Mouse (Mus musculus) ovary, postnatal 10 days (tissue): Measurements from ENCODE around the gene Gata3.

ENCODE experiments used
- DNase-seq: peaks from one replicate; pipeline ENCODE4 v3.0.0; 2022; ENCODE audit warnings: low spot score

Gata3 gene

GRCm38 (mm10) chr2:9889651-9890183 is at the start of gene Gata3:
Gene Gata3 (minus strand): TSS chr2:9890034.
- no peak for DNase-seq

DNA sequence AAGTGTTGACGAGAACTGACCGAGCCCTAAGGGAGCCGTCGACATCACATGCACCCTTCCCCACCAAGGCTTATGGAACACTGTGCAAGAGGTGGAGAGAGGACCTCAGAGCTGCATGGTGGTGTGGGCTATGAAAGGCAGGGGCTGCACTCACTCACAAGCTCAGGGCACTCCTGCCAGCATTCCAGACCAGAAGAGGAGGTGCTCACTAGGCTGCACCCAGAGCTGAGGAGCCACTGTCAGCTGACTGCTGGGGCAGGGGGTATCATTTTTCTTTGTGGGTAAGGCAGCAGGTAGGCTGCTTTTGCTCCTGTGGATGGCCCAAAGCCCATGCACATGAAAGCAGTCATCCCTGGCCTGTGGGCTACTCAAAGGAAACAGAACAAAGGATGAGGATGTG is 49.4 kb upstream of the Gata3 start:
- no peak for DNase-seq

DNA sequence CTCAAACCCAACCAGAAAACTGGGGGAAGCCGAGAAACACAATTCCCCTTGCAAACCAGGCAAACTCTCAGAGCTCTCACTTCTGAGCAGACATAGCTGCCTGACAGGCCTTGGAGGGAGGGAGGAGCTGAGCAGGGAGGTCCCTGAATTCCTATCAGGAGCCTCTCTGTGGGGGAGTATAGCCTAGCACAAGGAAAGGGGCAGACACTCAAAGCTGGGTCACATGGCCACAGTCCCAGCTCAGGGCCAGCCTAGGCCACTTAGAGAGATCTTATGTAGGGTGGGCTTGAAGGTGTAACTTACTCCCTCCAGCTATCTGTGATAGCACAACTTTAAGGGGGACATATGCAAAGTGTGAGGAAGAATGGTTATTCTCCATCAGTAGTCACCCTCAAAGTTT is 46.1 kb upstream of the Gata3 start:
- DNase-seq: no peak

DNA sequence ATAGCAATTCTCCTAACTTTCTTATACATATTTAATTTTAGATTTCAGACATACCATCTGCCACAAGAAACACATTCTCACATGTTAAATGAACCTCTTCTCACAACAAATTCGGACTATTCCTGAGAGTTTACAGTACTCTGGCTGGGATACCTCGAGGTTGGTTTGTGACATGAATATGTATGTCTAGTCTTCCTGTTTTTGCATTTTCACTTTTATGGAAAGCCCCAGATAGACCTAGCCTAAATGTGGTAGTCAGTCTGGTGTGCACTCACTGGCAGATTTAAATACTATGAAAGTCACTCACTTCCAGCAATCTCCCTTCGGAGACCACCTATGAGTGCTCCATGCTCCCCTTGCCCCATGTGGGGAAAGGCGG is 37.1 kb upstream of the Gata3 start:
- DNase-seq: no peak

GRCm38 (mm10) chr2:9926194-9926904 is 36.5 kb upstream of the Gata3 start:
- no peak for DNase-seq

DNA sequence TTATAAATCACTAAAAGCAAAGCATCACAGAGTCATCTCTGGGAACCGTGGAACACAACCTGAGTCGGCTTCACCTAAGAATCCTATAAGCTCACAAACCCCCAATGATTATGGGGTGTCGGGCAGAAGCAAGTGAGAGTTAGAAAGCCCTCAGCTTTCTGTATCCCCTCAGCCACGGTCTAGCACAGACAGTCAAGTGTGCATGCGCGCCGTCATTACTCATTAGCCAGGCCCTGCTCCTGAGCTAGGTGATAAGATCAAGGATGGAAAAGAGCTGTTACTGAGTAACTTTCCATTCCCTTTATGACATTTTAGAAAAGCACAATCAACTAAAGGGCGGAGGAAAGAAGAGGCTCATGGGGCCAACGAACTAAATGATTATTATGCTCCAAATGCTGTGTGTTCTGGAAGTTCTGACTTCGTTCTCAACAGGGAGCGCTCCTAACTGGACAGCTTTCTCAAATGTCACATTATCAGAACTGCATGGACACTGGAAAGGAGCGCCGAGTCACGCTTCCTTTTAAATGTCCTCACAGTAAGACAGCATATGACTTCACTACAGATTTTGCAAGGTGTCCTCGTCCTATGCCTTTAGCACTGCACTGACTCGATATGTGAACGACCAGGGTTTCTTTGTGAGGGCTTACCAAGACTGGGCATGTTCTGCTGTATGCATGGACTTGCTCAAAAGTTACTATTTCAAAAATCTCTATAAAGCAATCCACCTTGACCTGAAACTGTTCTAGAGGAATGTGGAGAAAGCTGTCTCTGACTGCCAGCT is 29.0 kb upstream of the Gata3 start:
- no peak for DNase-seq

- no peak for DNase-seq
Measured at GRCm38 (mm10) chr2:9917602-9918001, 27.8 kb upstream of the Gata3 start.

DNA sequence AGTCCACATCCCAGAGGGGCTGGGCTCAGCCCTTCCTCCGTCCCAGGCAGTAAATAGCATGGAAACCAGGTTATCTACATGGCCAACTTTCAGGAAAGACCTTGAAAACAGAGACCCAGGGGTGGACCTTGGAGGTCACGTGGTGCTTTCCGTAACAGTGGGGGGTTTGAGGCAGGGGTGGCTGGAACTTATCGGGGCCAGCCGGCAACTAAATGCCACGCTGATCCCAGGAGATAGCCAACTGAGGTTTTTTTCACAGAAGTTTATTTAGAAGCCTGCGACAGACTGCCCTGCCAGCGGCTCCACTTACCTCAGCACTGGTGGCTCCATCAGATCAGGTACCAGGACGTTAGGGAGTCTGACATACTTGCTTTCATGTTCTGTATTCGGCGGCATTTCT is 16.2 kb upstream of the Gata3 start:
- DNase-seq: no peak

GRCm38 (mm10) chr2:9903854-9904560 is 14.2 kb upstream of the Gata3 start:
- no peak for DNase-seq

DNA sequence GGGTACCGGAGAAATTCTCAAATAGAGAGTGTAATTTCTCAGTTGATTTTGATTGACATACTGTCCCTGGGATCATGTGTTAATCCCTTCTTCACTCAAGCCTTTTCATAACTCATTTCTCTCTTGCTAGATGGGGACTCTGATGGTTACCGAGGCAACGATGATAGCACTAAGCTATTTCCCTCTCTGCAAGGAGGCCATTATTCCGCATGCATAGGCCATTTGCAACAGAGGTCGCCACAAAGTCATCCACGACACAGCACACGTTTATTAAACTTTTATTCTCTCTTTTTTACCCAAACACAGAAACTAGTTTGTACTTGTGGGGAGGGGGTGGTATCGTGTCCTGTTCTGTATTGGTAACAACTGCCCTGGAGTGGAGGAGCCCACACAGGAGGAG is 8.0 kb upstream of the Gata3 start:
- no peak for DNase-seq

DNA sequence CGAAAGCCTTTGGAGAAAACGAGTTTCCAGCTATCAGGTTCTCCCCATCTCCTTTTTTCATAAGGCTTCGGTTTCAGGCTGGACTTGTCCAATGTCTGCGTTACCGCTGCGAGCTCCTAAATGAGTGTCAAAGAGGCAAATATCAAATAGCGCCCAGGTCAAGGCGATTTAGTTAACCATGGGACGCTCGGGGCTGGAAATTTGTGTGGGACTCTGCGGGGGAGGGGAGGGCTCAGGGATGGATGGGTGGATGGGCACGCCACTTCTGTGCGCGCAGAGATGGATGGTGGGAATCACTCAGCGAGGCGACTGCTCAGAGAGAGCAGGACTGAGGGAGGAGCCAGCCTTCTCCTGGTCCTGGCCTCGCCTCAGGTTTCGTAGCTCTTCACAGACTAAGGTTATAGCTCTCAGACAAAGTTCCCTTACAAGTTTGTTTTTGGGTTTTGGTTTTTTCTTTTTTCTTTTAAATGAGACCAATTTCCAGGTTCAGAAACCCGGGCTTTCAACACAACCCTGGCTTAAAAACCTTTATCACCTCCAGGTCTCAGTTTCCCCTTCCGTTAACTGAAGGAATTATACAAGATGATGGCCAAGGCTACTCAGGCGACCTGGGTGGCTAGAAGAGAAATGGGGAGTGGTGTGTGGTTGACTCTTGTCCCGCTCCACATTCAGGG is 6.4 kb upstream of the Gata3 start:
- DNase-seq: no peak

DNA sequence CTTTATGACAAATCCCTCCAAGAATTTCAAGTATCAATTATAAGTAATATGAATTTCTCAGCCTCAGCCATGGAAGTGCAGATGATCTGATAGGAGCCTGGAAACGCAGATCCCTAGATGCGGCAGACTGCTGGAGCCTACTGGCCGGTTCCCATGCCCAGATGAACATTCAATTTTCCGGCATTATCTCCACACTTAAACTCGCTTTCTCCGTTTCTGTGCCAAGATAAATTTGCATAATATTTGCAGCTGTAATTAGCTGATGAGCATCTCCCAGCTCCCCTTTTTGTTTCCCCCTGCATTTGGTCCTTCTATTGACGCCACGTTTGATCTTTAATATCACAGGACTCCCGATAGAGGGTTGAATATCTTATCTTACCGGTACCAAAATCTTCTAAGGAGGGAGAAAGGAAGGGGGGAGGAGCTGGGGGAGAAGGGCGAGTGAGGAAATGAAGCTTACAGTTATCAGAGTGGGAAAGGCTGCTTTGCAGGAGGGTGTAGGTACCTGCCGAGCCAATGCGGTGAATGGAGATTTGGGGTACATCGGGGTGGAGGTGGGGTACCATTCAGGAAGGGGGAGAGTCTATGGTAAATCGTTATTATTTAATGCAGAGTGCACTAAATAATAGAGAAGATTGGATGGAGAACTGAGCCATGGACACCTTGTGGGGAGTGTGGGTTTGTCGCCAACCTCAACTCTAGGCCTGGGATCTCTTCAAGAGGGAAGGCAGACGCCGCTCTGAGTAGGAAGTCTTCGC is 5.2 kb upstream of the Gata3 start:
- DNase-seq: no peak

DNA sequence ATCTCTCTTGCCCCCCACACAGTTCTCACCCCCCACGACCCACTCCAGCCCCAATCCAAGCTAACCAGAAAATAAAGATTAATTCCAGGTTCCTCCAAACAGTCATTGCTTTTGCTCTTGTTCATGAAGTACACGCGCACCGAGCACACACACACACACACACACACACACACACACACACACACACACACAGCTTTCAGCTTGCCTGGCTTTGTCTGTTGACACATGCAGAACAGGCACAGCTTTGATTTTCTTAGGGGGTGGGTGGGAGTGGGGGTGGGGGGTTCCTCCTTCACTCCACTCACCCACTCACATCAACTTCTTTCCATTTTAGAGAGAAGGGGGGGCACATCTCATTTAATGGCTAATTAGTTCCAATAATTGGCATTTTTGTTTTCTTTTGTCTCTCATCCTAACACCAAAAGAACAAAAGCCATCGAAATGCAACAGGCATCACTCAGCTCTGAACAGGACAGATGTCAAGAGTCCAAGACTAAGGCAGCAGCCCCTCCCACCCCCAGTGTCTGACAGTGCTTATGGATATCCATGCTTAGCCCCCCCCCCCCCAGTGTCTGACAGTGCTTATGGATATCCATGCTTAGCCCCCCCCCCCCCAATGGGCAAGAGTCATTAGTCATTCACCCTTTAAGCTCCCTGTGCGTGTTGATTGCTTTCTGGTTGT is 3.6 kb upstream of the Gata3 start:
- DNase-seq: no peak

- no peak for DNase-seq
Measured at GRCm38 (mm10) chr2:9892541-9892940, 2.7 kb upstream of the Gata3 start.

- no peak for DNase-seq
Measured at GRCm38 (mm10) chr2:9890906-9891305, 1.1 kb upstream of the Gata3 start.

GRCm38 (mm10) chr2:9890251-9890650 is 417 bp upstream of the Gata3 start:
- DNase-seq: no peak

DNA sequence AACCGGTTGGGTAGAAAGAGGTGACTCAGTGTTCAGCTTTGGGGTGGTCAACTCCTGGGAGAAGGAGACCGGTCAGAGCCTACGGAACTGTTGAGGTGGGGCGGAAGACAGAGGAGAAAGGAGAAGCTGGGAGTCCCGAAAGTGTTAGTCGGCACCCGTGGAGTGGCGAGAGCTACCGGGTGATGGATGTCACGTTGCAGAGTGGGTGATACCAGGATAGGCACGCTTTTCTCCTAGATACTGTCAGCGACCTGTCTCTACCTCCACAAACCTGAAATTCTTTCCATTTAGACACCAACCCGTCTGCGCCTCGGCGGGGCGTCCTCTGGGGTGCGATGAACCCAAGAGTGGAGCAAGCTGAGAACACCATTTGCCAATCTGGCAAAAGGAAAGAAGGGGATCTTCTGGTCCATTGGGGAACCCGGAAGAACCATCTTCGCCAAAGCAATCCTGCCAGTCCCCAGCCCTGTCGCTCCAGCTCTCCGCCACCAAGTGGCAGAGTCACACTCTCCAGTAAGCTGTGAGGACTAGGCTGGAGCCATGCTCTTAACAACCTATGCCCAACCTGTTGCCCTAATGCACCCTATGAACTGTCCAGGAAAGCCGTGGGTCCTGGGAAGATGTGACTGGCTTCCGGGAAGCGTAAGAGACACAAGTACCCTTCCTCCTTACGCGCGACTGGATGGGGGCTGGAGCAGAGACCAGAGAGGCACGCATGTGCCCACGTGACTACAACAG is 752 bp downstream of the Gata3 start, which contains the start of gene 9230102O04Rik:
Gene 9230102O04Rik, minus strand, starts transcription at position 628 of the 738 bp plus-strand sequence.
- DNase-seq: no peak

DNA sequence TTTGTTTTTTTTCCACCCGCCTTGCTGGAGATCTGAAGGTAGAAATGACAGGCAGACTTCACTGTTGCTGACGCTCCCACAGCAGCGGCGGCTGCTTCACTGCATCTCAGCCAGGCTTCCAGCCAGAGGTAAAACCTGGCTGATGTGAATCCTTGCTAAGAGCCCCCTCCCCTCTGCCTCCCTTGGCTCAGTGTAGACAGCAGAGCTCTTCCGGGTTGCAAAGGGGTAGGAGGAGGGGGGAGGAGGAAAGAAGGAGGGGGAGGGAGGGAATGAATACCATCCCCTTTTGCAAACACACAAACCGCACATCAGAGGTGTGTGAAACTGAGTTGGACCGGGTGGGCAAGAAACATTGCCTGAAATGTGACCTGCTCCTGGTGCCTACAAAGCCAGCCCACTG is 2.2 kb downstream of the Gata3 start:
- DNase-seq: no peak

GRCm38 (mm10) chr2:9886921-9887610 is 2.8 kb downstream of the Gata3 start:
- DNase-seq: no peak
